Mouse (Mus musculus) mature B cell (primary cell): ENCODE data around the gene Shc3.

Experiments used
- in situ Hi-C: fragments of 300-500 bp; cut with MboI; formaldehyde crosslinking; loops from 2 replicates; pipeline ENCODE4 v1.14.3; 2019

Gene Shc3

GRCm38 (mm10) chr13:51569685-51570068 is 458 bp upstream of the Shc3 start:
- in situ Hi-C loops = no loop called here

- in situ Hi-C loops = no loop called here
Measured at GRCm38 (mm10) chr13:51568501-51568901, 718 bp downstream of the Shc3 start.

- in situ Hi-C loops = no loop called here
Measured at GRCm38 (mm10) chr13:51567411-51567851, 1.8 kb downstream of the Shc3 start.

GRCm38 (mm10) chr13:51567078-51567395 is 2.2 kb downstream of the Shc3 start:
- in situ Hi-C loops = no loop called here

GRCm38 (mm10) chr13:51566371-51567077 is 2.7 kb downstream of the Shc3 start:
- in situ Hi-C loops = no loop called here

GRCm38 (mm10) chr13:51564741-51565140 is 4.5 kb downstream of the Shc3 start:
- in situ Hi-C loops = no loop called here

- in situ Hi-C loops = no loop called here
Measured at GRCm38 (mm10) chr13:51553343-51553742, 15.9 kb downstream of the Shc3 start.

- in situ Hi-C loops = no loop called here
Measured at GRCm38 (mm10) chr13:51552233-51552632, 17.0 kb downstream of the Shc3 start.

GRCm38 (mm10) chr13:51551824-51552223 is 17.4 kb downstream of the Shc3 start:
- in situ Hi-C loops = no loop called here

- in situ Hi-C loops = no loop called here
Measured at GRCm38 (mm10) chr13:51539816-51540215, 29.4 kb downstream of the Shc3 start.

GRCm38 (mm10) chr13:51535326-51535725 is 33.9 kb downstream of the Shc3 start:
- in situ Hi-C loops = no loop called here

GRCm38 (mm10) chr13:51526480-51526879 is 42.7 kb downstream of the Shc3 start:
- in situ Hi-C loops = no loop called here

GRCm38 (mm10) chr13:51524316-51524715 is 44.9 kb downstream of the Shc3 start:
- in situ Hi-C loops = no loop called here

GRCm38 (mm10) chr13:51523311-51523710 is 45.9 kb downstream of the Shc3 start:
- in situ Hi-C loops = no loop called here

GRCm38 (mm10) chr13:51518880-51519279 is 50.3 kb downstream of the Shc3 start:
- in situ Hi-C loops = no loop called here

- in situ Hi-C loops = no loop called here
Measured at GRCm38 (mm10) chr13:51517943-51518342, 51.3 kb downstream of the Shc3 start.

- in situ Hi-C loops = no loop called here
Measured at GRCm38 (mm10) chr13:51508836-51509235, 60.4 kb downstream of the Shc3 start.

GRCm38 (mm10) chr13:51505711-51506110 is 63.5 kb downstream of the Shc3 start:
- in situ Hi-C loops = no loop called here

GRCm38 (mm10) chr13:51499769-51500168 is 69.5 kb downstream of the Shc3 start:
- in situ Hi-C loops = no loop called here

- in situ Hi-C loops = no loop called here
Measured at GRCm38 (mm10) chr13:51493676-51494075, 75.5 kb downstream of the Shc3 start.

- in situ Hi-C loops = no loop called here
Measured at GRCm38 (mm10) chr13:51491649-51492435, 77.4 kb downstream of the Shc3 start.

GRCm38 (mm10) chr13:51490195-51490594 is 79.0 kb downstream of the Shc3 start:
- in situ Hi-C loops = no loop called here

- in situ Hi-C loops = no loop called here
Measured at GRCm38 (mm10) chr13:51488945-51489344, 80.3 kb downstream of the Shc3 start.
